Mouse (Mus musculus) C2C12 (cell line): ENCODE measurements at regions not wholly inside any gene's neighbourhood (a gene's known extent, or its start where the extent isn't known, plus 50 kb on each side); places are given as distances from the start of the nearest gene placed in this dataset.

Experiments used
- CTCF ChIP-seq: IDR thresholded peaks from one replicate; pipeline ENCODE4 v1.5.1; 2011; ENCODE audit not compliant: control insufficient read depth, insufficient read depth, insufficient read length
- MYOD1 ChIP-seq: IDR thresholded peaks from one replicate; pipeline ENCODE4 v1.6.1; 2011; ENCODE audit warnings: low read depth; ENCODE audit not compliant: control insufficient read depth, insufficient read length

- no peak for TF ChIP-seq MYOD1
- TF ChIP-seq CTCF, result no peak
Measured at GRCm38 (mm10) chr13:115652352-115652751, 550.6 kb upstream of the Itga1 start.
